Mouse (Mus musculus) forebrain, embryonic 13.5 days (tissue): ENCODE measurements around the gene Exoc6b. TPM values are rescaled to one million over a fixed set of nuclear protein-coding genes. Genes with fewer than 3 reads are reported as not detected.

ENCODE experiments used
- ATAC-seq: fragments of 200-750 bp; cut with Nextera tagmentation; 2 replicates; pipeline ENCODE4 v1.8.0; 2017
- H3K27ac ChIP-seq: fragments of 300-500 bp; sonication (generic); 2 replicates; pipeline ENCODE4 v1.5.1; 2015; ENCODE audit warnings: inconsistent platforms, mild to moderate bottlenecking, moderate library complexity
- H3K27me3 ChIP-seq: fragments of 300-500 bp; sonication (generic); 2 replicates; pipeline ENCODE4 v1.6.1; 2015; ENCODE audit warnings: mild to moderate bottlenecking, inconsistent platforms
- H3K36me3 ChIP-seq: fragments of 300-500 bp; sonication (generic); 2 replicates; pipeline ENCODE4 v1.6.1; 2015; ENCODE audit warnings: mild to moderate bottlenecking, inconsistent platforms; ENCODE audit not compliant: poor library complexity, severe bottlenecking
- H3K4me1 ChIP-seq: fragments of 300-500 bp; sonication (generic); 2 replicates; pipeline ENCODE4 v1.6.1; 2015; ENCODE audit warnings: inconsistent platforms
- H3K4me2 ChIP-seq: fragments of 300-500 bp; sonication (generic); 2 replicates; pipeline ENCODE4 v1.6.1; 2015; ENCODE audit warnings: inconsistent platforms, mild to moderate bottlenecking, moderate library complexity
- H3K4me3 ChIP-seq: fragments of 300-500 bp; sonication (generic); 2 replicates; pipeline ENCODE4 v1.5.1; 2015; ENCODE audit warnings: mild to moderate bottlenecking, inconsistent platforms
- H3K9ac ChIP-seq: fragments of 300-500 bp; sonication (generic); 2 replicates; pipeline ENCODE4 v1.6.1; 2015; ENCODE audit warnings: mild to moderate bottlenecking, inconsistent platforms
- H3K9me3 ChIP-seq: fragments of 300-500 bp; sonication (generic); replicated peaks from 2 replicates; pipeline ENCODE4 v1.6.1; 2016; ENCODE audit warnings: inconsistent platforms
- WGBS: fragments of 180-500 bp; shearing (Covaris S2); methylation state at CpG from one replicate; pipeline ENCODE4 v1.1.7; 2015; 5-methylcytosine and 5-hydroxymethylcytosine counted together
- polyA plus RNA-seq: library from polyadenylated mRNA; unstranded; fragments of >200 nt; fragmentation: Nextera tagmentation; extraction: Ambion mirVana; gene quantifications from 2 replicates; pipeline ENCODE4 v1.2.1, GENCODE M21; 2015

The Exoc6b gene
- polyA plus RNA-seq, 1 experiment from 2014 or later = 37.4 TPM

- no peaks in the 10 kb centered on the region for H3K27me3 ChIP-seq
- H3K4me3 ChIP-seq = no peak overlapping the region
- H3K4me1 ChIP-seq = no peaks in the 10 kb centered on the region
- H3K9ac ChIP-seq = no peak overlapping the region
- no peak for ATAC-seq
- 84% methylated on average over 4 of the region's 4 CpGs for WGBS
- no peaks in the 10 kb centered on the region for H3K9me3 ChIP-seq
- H3K27ac ChIP-seq = no peak overlapping the region
- H3K4me2 ChIP-seq = no peak overlapping the region
- H3K36me3 ChIP-seq = no peaks in the 10 kb centered on the region
These were observed 18.2 kb downstream of the Exoc6b start for GRCm38 (mm10) chr6:85051109-85051508.

DNA sequence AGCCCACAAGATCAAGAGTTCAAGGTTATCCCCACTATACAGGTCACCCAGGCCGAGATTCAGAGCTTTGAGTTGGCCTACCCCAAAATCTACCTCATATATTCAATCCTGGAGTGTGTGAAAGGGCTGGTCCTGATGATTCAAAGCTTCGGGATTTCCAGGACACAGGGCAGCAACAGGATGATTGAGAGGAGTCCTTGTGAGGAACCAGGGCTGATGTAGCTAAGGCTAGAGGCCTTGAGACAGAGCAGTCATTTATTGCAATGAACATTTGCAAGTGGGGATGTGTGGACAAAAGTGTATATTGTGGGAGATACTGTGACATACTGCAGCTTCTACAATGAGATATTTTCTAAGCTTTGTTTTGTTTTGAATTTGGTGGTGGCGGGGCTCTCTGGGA lies 22.8 kb downstream of the Exoc6b start:
- no peak overlapping the region for H3K9ac ChIP-seq
- ATAC-seq = no peak
- WGBS = 84% methylated on average over 3 of the region's 3 CpGs
- H3K9me3 ChIP-seq = no peaks in the 10 kb centered on the region
- H3K36me3 ChIP-seq = no peaks in the 10 kb centered on the region
- H3K4me1 ChIP-seq = no peaks in the 10 kb centered on the region
- H3K4me2 ChIP-seq = no peak overlapping the region
- H3K27me3 ChIP-seq = no peaks in the 10 kb centered on the region
- no peak overlapping the region for H3K4me3 ChIP-seq
- H3K27ac ChIP-seq = no peak overlapping the region

GRCm38 (mm10) chr6:85044621-85045152 lies 24.6 kb downstream of the Exoc6b start:
- Histone ChIP-seq H3K27me3 (no peaks in the 10 kb centered on the region), H3K4me3 (no peak overlapping the region), H3K9me3 (no peaks in the 10 kb centered on the region), H3K4me1 (no peaks in the 10 kb centered on the region), H3K27ac (no peak overlapping the region), H3K4me2 (no peak overlapping the region), H3K36me3 (no peaks in the 10 kb centered on the region), H3K9ac (no peak overlapping the region)
- no peak for ATAC-seq
- 59% methylated on average over 4 of the region's 4 CpGs for WGBS

DNA sequence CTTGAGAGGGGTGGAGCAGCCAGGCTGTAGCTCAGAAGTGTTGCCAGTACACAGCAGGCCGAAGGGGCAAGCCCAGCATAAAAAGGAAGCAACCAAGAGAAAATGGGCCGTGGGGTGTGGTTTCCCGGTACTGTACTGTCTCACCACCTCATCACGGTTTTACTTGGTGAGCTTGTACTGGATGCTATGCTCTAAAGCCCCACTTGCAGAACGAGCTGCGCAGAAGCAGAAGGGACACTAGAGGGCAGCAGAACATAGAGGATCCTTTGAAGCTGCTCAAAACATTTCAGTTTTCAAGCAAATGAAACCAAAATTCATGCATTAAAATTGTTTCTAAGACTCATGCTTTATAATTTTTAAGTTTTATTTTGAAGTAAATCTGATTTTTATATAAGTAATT lies 31.6 kb downstream of the Exoc6b start:
- H3K4me2 ChIP-seq = no peak overlapping the region
- ATAC-seq = 0 out of 2 replicates have a peak, but pooled peaks have one; percentile 33
- H3K36me3 ChIP-seq = no peaks in the 10 kb centered on the region
- no peaks in the 10 kb centered on the region for H3K4me1 ChIP-seq
- no peak overlapping the region for H3K4me3 ChIP-seq
- H3K27ac ChIP-seq = no peak overlapping the region
- H3K9ac ChIP-seq = no peak overlapping the region
- H3K9me3 ChIP-seq = no peaks in the 10 kb centered on the region
- WGBS = 11% methylated on average over 6 of the region's 6 CpGs
- no peaks in the 10 kb centered on the region for H3K27me3 ChIP-seq

DNA sequence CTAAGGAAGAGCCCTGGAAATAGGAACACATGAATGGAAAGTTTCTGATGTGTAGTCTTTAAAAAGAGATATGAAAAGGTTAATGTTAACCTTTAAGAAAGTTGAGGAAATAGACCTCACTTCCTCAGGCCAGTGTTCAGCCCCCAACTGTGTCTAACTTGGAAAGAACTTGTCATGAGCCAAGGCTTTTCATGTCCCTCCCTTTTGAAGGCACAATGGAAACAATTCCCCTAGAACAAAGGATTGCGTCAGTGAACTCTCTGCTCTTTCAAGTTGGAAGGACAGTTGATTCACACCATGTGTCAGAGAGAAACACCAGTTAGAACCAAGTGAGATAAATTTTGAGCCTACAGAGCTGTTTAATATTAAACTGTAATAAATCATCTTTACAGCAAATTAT lies 39.6 kb downstream of the Exoc6b start:
- Histone ChIP-seq H3K9ac (no peak overlapping the region), H3K4me1 (no peaks in the 10 kb centered on the region), H3K4me2 (no peak overlapping the region), H3K27me3 (no peaks in the 10 kb centered on the region), H3K4me3 (no peak overlapping the region), H3K27ac (no peak overlapping the region), H3K36me3 (no peaks in the 10 kb centered on the region), H3K9me3 (no peaks in the 10 kb centered on the region)
- no peak for ATAC-seq
- WGBS = 29% methylated on average over 1 of the region's 1 CpGs

- no peaks in the 10 kb centered on the region for H3K27me3 ChIP-seq
These were observed 44.9 kb downstream of the Exoc6b start for GRCm38 (mm10) chr6:85024403-85024802.

GRCm38 (mm10) chr6:85017011-85017410 lies 52.3 kb downstream of the Exoc6b start:
- WGBS = 39% methylated on average over 2 of the region's 2 CpGs
- Histone ChIP-seq H3K9me3 (no peaks in the 10 kb centered on the region), H3K27me3 (no peaks in the 10 kb centered on the region), H3K36me3 (no peaks in the 10 kb centered on the region), H3K4me3 (no peak overlapping the region), H3K4me1 (peaks cover 8% of the 10 kb centered on the region), H3K4me2 (no peak overlapping the region), H3K27ac (no peak overlapping the region), H3K9ac (no peak overlapping the region)
- ATAC-seq = no peak

More at GRCm38 (mm10) chr6:85024403-85024802, 44.9 kb downstream of the Exoc6b start:
- no peak overlapping the region for H3K9ac ChIP-seq
- H3K27ac ChIP-seq = no peak overlapping the region
- H3K4me2 ChIP-seq = no peak overlapping the region
- H3K4me3 ChIP-seq = no peak overlapping the region
- no peaks in the 10 kb centered on the region for H3K36me3 ChIP-seq
- ATAC-seq = no peak
- no peaks in the 10 kb centered on the region for H3K9me3 ChIP-seq
- H3K4me1 ChIP-seq = 0 out of 2 replicates have a peak, but pooled peaks cover 4% of the 10 kb centered on the region

GRCm38 (mm10) chr6:85013906-85014305 lies 55.4 kb downstream of the Exoc6b start:
- Histone ChIP-seq H3K4me1 (peaks cover 8% of the 10 kb centered on the region), H3K27ac (no peak overlapping the region), H3K27me3 (no peaks in the 10 kb centered on the region), H3K4me2 (no peak overlapping the region), H3K4me3 (no peak overlapping the region), H3K9me3 (no peaks in the 10 kb centered on the region), H3K36me3 (no peaks in the 10 kb centered on the region), H3K9ac (no peak overlapping the region)
- ATAC-seq = no peak
- 90% methylated on average over 2 of the region's 2 CpGs for WGBS

GRCm38 (mm10) chr6:85010397-85010796 lies 58.9 kb downstream of the Exoc6b start:
- H3K27ac ChIP-seq = no peak overlapping the region
- no peaks in the 10 kb centered on the region for H3K27me3 ChIP-seq
- H3K9ac ChIP-seq = no peak overlapping the region

DNA sequence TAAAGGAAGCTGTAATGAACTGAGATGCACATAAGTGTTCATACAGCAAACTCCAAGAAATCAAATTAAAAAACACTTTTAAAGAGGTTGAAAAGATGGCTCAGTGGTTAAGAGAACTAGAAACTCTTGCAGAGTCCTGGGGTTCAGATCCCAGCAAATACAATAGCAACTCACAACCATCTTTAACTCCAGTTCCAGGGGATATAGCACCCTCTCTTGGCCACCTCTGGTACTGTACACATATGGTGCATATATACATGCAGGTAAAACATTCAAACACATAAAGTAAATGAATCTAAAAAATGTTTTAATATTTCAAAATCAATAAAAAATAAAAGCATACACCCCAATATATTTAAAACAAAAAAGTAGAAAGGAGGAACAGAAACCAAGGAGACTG lies 73.9 kb downstream of the Exoc6b start:
- no peaks in the 10 kb centered on the region for H3K4me1 ChIP-seq
- no peaks in the 10 kb centered on the region for H3K9me3 ChIP-seq
- no peak overlapping the region for H3K9ac ChIP-seq
- H3K36me3 ChIP-seq = no peaks in the 10 kb centered on the region
- no peak for ATAC-seq
- no peaks in the 10 kb centered on the region for H3K27me3 ChIP-seq
- H3K4me3 ChIP-seq = no peak overlapping the region
- H3K4me2 ChIP-seq = no peak overlapping the region
- H3K27ac ChIP-seq = no peak overlapping the region

More at GRCm38 (mm10) chr6:85010397-85010796, 58.9 kb downstream of the Exoc6b start:
- no peaks in the 10 kb centered on the region for H3K36me3 ChIP-seq
- H3K4me3 ChIP-seq = no peak overlapping the region
- 96% methylated on average over 2 of the region's 2 CpGs for WGBS
- no peak overlapping the region for H3K4me2 ChIP-seq
- ATAC-seq = no peak
- no peaks in the 10 kb centered on the region for H3K9me3 ChIP-seq
- no peaks in the 10 kb centered on the region for H3K4me1 ChIP-seq

- no peak overlapping the region for H3K4me3 ChIP-seq
- H3K4me2 ChIP-seq = no peak overlapping the region
- peaks cover 5% of the 10 kb centered on the region for H3K4me1 ChIP-seq
- no peak for ATAC-seq
- no peaks in the 10 kb centered on the region for H3K36me3 ChIP-seq
- no peaks in the 10 kb centered on the region for H3K9me3 ChIP-seq
- WGBS = 53% methylated on average over 3 of the region's 3 CpGs
- no peaks in the 10 kb centered on the region for H3K27me3 ChIP-seq
- no peak overlapping the region for H3K27ac ChIP-seq
- no peak overlapping the region for H3K9ac ChIP-seq
These were observed 92.7 kb downstream of the Exoc6b start for GRCm38 (mm10) chr6:84976563-84976971.

DNA sequence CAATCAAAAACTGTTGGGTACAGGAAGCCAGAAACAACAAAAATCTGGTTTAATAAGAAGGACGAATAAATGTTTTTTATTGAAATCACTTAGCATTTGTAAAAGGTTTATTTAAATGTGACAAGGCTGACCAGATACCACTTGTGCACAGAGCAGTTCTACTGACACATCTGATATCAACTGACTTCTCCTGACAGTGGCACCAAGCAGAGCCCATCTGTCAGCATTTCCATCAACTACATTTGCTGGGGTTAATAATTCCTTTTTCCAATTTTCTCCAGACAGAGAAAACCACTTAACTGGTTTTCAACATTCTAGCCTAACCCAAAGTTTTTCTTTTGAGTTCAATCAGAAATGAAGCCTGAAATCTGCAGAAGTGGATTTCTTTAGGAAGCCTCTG lies 100.8 kb downstream of the Exoc6b start:
- ATAC-seq = no peak
- Histone ChIP-seq H3K36me3 (no peaks in the 10 kb centered on the region), H3K9me3 (no peaks in the 10 kb centered on the region), H3K9ac (no peak overlapping the region), H3K4me3 (no peak overlapping the region), H3K27me3 (no peaks in the 10 kb centered on the region), H3K4me2 (no peak overlapping the region), H3K4me1 (0 out of 2 replicates have a peak, but pooled peaks cover 6% of the 10 kb centered on the region), H3K27ac (no peak overlapping the region)
- WGBS = 93% methylated on average over 1 of the region's 1 CpGs

DNA sequence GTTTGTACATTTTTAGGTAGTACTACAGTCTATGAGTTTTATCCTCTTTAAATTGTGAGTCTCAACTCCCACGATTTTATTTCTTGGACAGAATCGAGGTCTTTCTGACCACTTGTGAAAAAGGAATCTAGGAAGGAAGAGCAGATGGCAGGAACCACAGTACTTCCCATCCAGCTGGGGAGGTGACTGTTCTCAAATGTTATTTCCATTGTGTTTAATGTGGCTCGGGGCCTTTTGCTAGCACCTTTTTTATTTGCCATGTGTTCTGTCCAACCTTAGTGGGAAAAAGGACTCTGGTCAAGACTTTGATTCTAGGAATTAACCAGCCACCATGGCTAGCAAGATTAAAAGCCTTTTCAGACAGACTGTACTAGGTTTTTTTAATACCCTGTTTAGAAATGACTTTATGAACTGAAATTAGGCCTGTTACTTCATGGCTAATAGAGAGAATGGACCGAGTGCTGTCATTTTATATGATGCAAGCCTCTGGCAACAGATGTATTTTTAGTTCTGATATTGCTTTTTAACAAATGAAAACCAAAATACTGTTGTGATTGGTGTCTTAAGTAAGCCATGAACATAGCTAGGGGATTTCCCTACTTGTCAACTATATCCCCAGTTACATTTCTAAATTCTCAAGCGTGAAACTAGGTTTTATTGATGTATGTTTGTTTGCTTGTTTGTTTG lies 104.4 kb downstream of the Exoc6b start:
- WGBS = 79% methylated on average over 5 of the region's 5 CpGs
- Histone ChIP-seq H3K9ac (no peak overlapping the region), H3K36me3 (no peaks in the 10 kb centered on the region), H3K4me3 (no peak overlapping the region), H3K4me1 (peaks cover 9% of the 10 kb centered on the region; the same call in 1 of the 2 replicates), H3K9me3 (no peaks in the 10 kb centered on the region), H3K27me3 (no peaks in the 10 kb centered on the region), H3K4me2 (no peak overlapping the region), H3K27ac (no peak overlapping the region)
- no peak for ATAC-seq
